Mouse (Mus musculus): ENCODE measurements at regions not wholly inside any gene's neighbourhood (a gene's known extent, or its start where the extent isn't known, plus 50 kb on each side); places are given as distances from the start of the nearest gene placed in this dataset.

DNA sequence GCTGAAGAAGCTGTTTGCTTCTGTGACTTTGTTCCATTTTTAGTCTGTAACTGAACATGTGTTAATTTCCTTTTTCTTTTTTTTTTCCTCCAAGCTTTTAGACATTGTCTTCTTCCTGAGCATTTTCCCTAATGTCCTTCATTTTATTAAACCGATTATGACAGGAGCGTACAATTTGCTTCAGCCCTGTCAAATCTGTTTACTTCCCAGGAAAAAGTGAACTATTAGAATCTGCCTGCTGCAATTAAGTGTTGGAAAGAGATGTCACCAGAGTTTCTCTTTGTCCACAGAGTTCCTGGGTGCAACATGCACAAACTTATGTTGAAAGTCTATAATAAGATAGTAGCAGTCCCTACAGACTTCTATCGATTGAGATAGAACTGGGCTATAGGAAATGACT lies 82.8 kb downstream of the Alg10b start:
- no peak for TF ChIP-seq POLR2A (IDR thresholded peaks at IDR 0.05; ENCODE audit: insufficient read length, low read depth)
- no peak for TF ChIP-seq CEBPB (IDR thresholded peaks at IDR 0.05; ENCODE audit: insufficient read depth, poor library complexity, severe bottlenecking)
- TF ChIP-seq MAX (IDR thresholded peaks at IDR 0.05; ENCODE audit: low read depth) = no peak
- no peak for TF ChIP-seq E2F4 (IDR thresholded peaks at IDR 0.05; ENCODE audit: insufficient read depth)

All from myocyte (in vitro differentiated cells).